Mouse (Mus musculus): ENCODE measurements at regions not wholly inside any gene's neighbourhood (a gene's known extent, or its start where the extent isn't known, plus 50 kb on each side); places are given as distances from the start of the nearest gene placed in this dataset.

DNA sequence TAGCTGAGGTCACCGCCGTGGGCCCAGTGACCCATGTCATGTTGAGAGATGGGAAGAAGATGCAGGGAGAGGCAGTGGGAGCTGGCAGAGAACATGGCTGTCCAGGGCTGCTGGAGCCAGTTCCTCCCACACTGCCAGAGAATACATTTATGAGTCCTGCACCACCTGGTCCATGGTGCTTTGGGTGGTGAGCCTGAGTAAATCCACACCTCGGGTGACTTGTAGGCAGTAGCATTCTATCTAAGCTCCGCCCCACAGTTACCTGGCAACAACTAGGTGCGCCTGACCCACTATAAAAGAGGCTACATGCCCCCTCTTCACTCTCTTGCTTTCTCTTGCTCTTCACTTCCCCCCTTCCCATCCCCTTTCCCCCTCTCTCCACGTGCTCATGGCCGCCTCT is 66.8 kb downstream of the Psmg1 start:
- no peak for TF ChIP-seq CTCF (IDR thresholded peaks at IDR 0.05; ENCODE audit: low read depth, low read length)
- no peak for TF ChIP-seq POLR2A (IDR thresholded peaks at IDR 0.05; ENCODE audit: extremely low read depth, insufficient read depth, low read length)
